Mouse (Mus musculus): ENCODE results near the gene Serpina3i. TPM values are rescaled to one million over a fixed set of nuclear protein-coding genes. Genes with fewer than 3 reads are reported as not detected.

The Serpina3i gene
- total RNA-seq, 4 experiments from 2014 or later: 1.2 to 2.3 (median 1.7) TPM

DNA sequence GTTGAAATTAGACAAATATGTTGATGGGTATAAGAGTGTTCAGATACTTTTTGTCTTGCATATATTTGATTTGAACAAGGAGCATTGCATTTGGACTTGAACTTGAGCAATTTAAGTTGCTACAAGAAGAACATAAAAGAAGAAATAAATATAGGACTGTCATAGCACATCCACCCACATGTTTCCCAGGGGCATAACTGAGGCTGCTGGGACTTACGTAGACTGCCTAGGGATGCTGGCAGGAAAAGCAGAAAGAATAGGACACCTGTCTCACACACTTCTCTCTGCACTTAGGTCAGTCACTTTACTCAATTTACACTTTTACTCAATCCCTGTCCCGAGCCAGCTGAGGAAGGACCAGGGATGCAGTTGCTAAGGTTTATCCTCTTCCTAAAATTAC, 31.0 kb downstream of the Serpina3i start:
- DNase-seq (ENCODE audit: low spot score in 2 of 2): no peak

DNA sequence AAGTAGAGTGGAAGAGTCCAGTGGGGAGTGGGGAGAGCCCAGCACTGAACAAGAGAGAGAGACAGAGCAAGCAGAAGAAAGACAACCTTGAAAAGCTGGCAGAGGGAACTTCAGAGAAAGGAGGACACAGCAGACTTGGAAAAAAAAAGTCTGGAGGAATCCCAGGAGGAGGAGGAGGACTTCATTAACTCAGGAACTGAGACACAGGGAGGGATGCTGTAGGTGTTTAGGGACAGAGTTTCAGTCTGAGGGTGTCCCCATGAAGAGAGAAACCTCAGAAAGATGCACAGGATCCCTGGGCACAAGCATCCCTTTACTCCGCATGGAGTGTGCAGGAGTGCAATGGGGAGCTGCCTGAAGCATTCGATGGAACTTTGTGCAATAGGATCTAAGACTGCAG, 35.1 kb downstream of the Serpina3i start:
- no peak for DNase-seq (ENCODE audit: low spot score in 2 of 2)

GRCm38 (mm10) chr12:104305991-104306390, 43.1 kb downstream of the Serpina3i start:
- no peak for DNase-seq (ENCODE audit: low spot score in 2 of 2)

GRCm38 (mm10) chr12:104314253-104314652, 51.3 kb downstream of the Serpina3i start, which contains the start of gene Serpina3j:
Serpina3j (plus strand) TSS chr12:104314553.
- no peak for DNase-seq (ENCODE audit: low spot score in 2 of 2)

Other genes with a start within 250 kb of the Serpina3i start
- gene Serpina9, start 249.4 kb upstream of the Serpina3i start, total RNA-seq (2022): under 1 TPM; 0.10 to 0.32 (median 0.14) TPM
- gene Serpina12, start 218.7 kb upstream of the Serpina3i start, total RNA-seq (2022): not detected
- not detected for gene Serpina5, start 162.0 kb upstream of the Serpina3i start, total RNA-seq (2022)
- not detected for gene Serpina3a, start 150.4 kb upstream of the Serpina3i start, total RNA-seq (2022)
- not detected for gene Serpina3b, start 135.1 kb upstream of the Serpina3i start, total RNA-seq (2022)
- gene Serpina3c, start 109.3 kb upstream of the Serpina3i start, total RNA-seq (2022): under 1 TPM; 0.20 to 0.59 (median 0.37) TPM
- gene Serpina3f, start 48.6 kb upstream of the Serpina3i start, total RNA-seq (2022): under 1 TPM in 1 of 4 experiments, not detected in 3; 0.34 TPM
- 1 to 10 TPM; 1.9 to 3.1 (median 2.4) TPM for gene Serpina3g, start 26.9 kb upstream of the Serpina3i start, total RNA-seq (2022)
- not detected for gene Serpina3j, start 51.4 kb downstream of the Serpina3i start, total RNA-seq (2022)
- not detected for gene Serpina3k, start 75.4 kb downstream of the Serpina3i start, total RNA-seq (2022)
- 1 to 10 TPM in 1 of 4 experiments, under 1 TPM in 2, not detected in 1; 0.83 to 1.3 (median 0.97) TPM for gene Serpina3m, start 75.4 kb downstream of the Serpina3i start, total RNA-seq (2022)
- gene Serpina3n, start 143.6 kb downstream of the Serpina3i start, total RNA-seq (2022): 100 to 1,000 TPM in 2 of 4 experiments, 10 to 100 TPM in 2; 66.0 to 259 (median 118) TPM
- gene Gsc, start 210.2 kb downstream of the Serpina3i start, total RNA-seq (2022): not detected

All from layer of hippocampus, adult 8-10 months (tissue).